Comparison of ENCODE assay signal across 27 mouse cellular contexts in genomic region chr15:90432154-90432553, GRCm38 (mm10).
DNase-seq lines count a peak whose midpoint lies in the region; ATAC-seq and TF ChIP-seq lines count a peak whose summit lies in the region.
"Had no signal": no experiment of that assay in that cellular context is flagged by ENCODE, and none has a peak within 500 bp of the region (broad histone marks: within the 10 kb centered on the region; RNA-seq: fewer than 3 reads in every experiment).

No protein-coding gene starts in this region.

- POLR2A ChIA-PET in Patski (lab: Charles Lee): no interaction called here

- no peak overlapping the region for H3K27ac ChIP-seq in embryonic facial prominence, embryonic 14.5 days (replicated peaks; ENCODE audit: low read depth, low read length)
- no peak overlapping the region for H3K27ac ChIP-seq in embryonic facial prominence, embryonic 10.5 days (replicated peaks)
- H3K27ac ChIP-seq in heart, embryonic 12.5 days (ENCODE audit: poor library complexity, severe bottlenecking): no peak overlapping the region
- H3K27ac ChIP-seq: embryonic facial prominence, embryonic 13.5 days; forebrain, embryonic 12.5 days; forebrain, embryonic 15.5 days; heart, embryonic 15.5 days; hindbrain, embryonic 14.5 days; hindbrain, postnatal 0 days had no signal

- no peak overlapping the region for H3K9ac ChIP-seq in embryonic facial prominence, embryonic 14.5 days (ENCODE audit: low read depth, low read length)
- no peak overlapping the region for H3K9ac ChIP-seq in heart, embryonic 12.5 days
- H3K9ac ChIP-seq: embryonic facial prominence, embryonic 13.5 days; forebrain, embryonic 12.5 days; forebrain, embryonic 15.5 days; heart, embryonic 15.5 days; hindbrain, embryonic 14.5 days had no signal

- no peak for TF ChIP-seq CTCF in C2C12 (IDR thresholded peaks at IDR 0.05; ENCODE audit: control insufficient read depth, insufficient read depth, insufficient read length)
- no peak for TF ChIP-seq CTCF in Patski (IDR thresholded peaks at IDR 0.05)

- no peak overlapping the region for H3K4me3 ChIP-seq in embryonic facial prominence, embryonic 14.5 days (ENCODE audit: low read depth, low read length)
- no peak overlapping the region for H3K4me3 ChIP-seq in embryonic facial prominence, embryonic 10.5 days
- no peak overlapping the region for H3K4me3 ChIP-seq in C2C12 (ENCODE audit: insufficient read depth, poor library complexity, severe bottlenecking)
- no peak overlapping the region for H3K4me3 ChIP-seq in heart, embryonic 12.5 days
- H3K4me3 ChIP-seq: embryonic facial prominence, embryonic 13.5 days; forebrain, embryonic 12.5 days; forebrain, embryonic 15.5 days; heart, embryonic 15.5 days had no signal

- DNase-seq in embryonic facial prominence, embryonic 14.5 days (ENCODE audit: low spot score): peak; percentile 13
- no peak for DNase-seq in embryonic facial prominence, embryonic 10.5 days (ENCODE audit: low spot score)
- DNase-seq in Patski (ENCODE audit: low read depth, low spot score): peak; percentile 90
- DNase-seq in fibroblast of lung, adult 2 months (ENCODE audit: low read depth): peak; percentile 20
- no peak for DNase-seq in ovary, postnatal 14 days (ENCODE audit: low spot score)
- no peak for DNase-seq in cerebellum, postnatal 14 days
- DNase-seq: adrenal gland, adult 8-10 months; adrenal gland, postnatal 25 days; cerebellum, adult 18-20 months; cerebellum, adult 9-10 months; cerebellum, postnatal 25 days; gastrocnemius, postnatal 36 days; heart, postnatal 10 days; heart, postnatal 36 days; kidney, adult 18-20 months had no signal

- no peaks in the 10 kb centered on the region for H3K79me3 ChIP-seq in C2C12 (ENCODE audit: low read depth)

- CTCF ChIA-PET in Patski (lab: Charles Lee): interaction anchor here (1.1 kb wide), 1 partner anchor 183 kb away, joined by 3 read pairs; no protein-coding TSS in a partner anchor

- H3K79me2 ChIP-seq in C2C12 (ENCODE audit: control insufficient read depth, insufficient read depth): no peaks in the 10 kb centered on the region

- 58% methylated on average over 2 of the region's 2 CpGs for WGBS in embryonic facial prominence, embryonic 14.5 days
- WGBS in embryonic facial prominence, embryonic 10.5 days: 80% methylated on average over 2 of the region's 2 CpGs
- WGBS in heart, embryonic 12.5 days: 51% methylated on average over 2 of the region's 2 CpGs

- ATAC-seq in embryonic facial prominence, embryonic 14.5 days (ENCODE audit: low read depth): no peak
- ATAC-seq in Patski: peak; percentile 98
- no peak for ATAC-seq in heart, embryonic 12.5 days (ENCODE audit: insufficient number of reproducible peaks, low FRiP score)
- ATAC-seq: activated CD4-positive, CD25-positive, alpha-beta regulatory T cell, adult 4 months; forebrain, embryonic 15.5 days; hindbrain, postnatal 0 days; inflammation-experienced regulatory T-cells, adult 6 months; intestine, embryonic 16.5 days had no signal

- H3K36me3 ChIP-seq in embryonic facial prominence, embryonic 14.5 days (ENCODE audit: control insufficient read depth, insufficient read depth, low read length): no peaks in the 10 kb centered on the region
- H3K36me3 ChIP-seq in embryonic facial prominence, embryonic 10.5 days (replicated peaks): no peaks in the 10 kb centered on the region
- H3K36me3 ChIP-seq in C2C12 (ENCODE audit: control insufficient read depth, insufficient read depth): no peaks in the 10 kb centered on the region
- H3K36me3 ChIP-seq in heart, embryonic 12.5 days: no peaks in the 10 kb centered on the region
- H3K36me3 ChIP-seq: embryonic facial prominence, embryonic 13.5 days; forebrain, embryonic 12.5 days; forebrain, embryonic 15.5 days; heart, embryonic 15.5 days had no signal

- in situ Hi-C loops in Patski (cut with MboI; ENCODE audit: low pct_unique_long_range_greater_than_20kb): loop anchor here (10.0 kb wide), 1 partner anchor 177 kb away; no protein-coding TSS in a partner anchor

- H3K27me3 ChIP-seq in embryonic facial prominence, embryonic 14.5 days (replicated peaks; ENCODE audit: control insufficient read depth, insufficient read depth, low read length): no peaks in the 10 kb centered on the region
- no peaks in the 10 kb centered on the region for H3K27me3 ChIP-seq in embryonic facial prominence, embryonic 10.5 days (replicated peaks; ENCODE audit: low read depth, poor library complexity, severe bottlenecking)
- H3K27me3 ChIP-seq in C2C12 (ENCODE audit: control insufficient read depth, insufficient read depth, insufficient read length) (no peaks in the 10 kb centered on the region), Patski (no peaks in the 10 kb centered on the region)
- no peaks in the 10 kb centered on the region for H3K27me3 ChIP-seq in heart, embryonic 12.5 days (replicated peaks)
- H3K27me3 ChIP-seq: embryonic facial prominence, embryonic 13.5 days; forebrain, embryonic 12.5 days; forebrain, embryonic 15.5 days; heart, embryonic 15.5 days had no signal

- no peak overlapping the region for H3K4me2 ChIP-seq in embryonic facial prominence, embryonic 14.5 days (ENCODE audit: low read depth, low read length)
- H3K4me2 ChIP-seq in heart, embryonic 12.5 days: no peak overlapping the region
- H3K4me2 ChIP-seq: embryonic facial prominence, embryonic 13.5 days; forebrain, embryonic 12.5 days; forebrain, embryonic 15.5 days; heart, embryonic 11.5 days; heart, embryonic 15.5 days; hindbrain, embryonic 14.5 days had no signal

- no peaks in the 10 kb centered on the region for H3K9me3 ChIP-seq in embryonic facial prominence, embryonic 14.5 days (ENCODE audit: control insufficient read depth, low read length)
- no peaks in the 10 kb centered on the region for H3K9me3 ChIP-seq in embryonic facial prominence, embryonic 10.5 days
- no peaks in the 10 kb centered on the region for H3K9me3 ChIP-seq in heart, embryonic 12.5 days (replicated peaks)
- H3K9me3 ChIP-seq: embryonic facial prominence, embryonic 13.5 days; forebrain, embryonic 12.5 days; forebrain, embryonic 15.5 days; heart, embryonic 15.5 days had no signal

- H3ac ChIP-seq in C2C12 (ENCODE audit: control insufficient read depth, insufficient read length, low read depth): no peak overlapping the region

- no peaks in the 10 kb centered on the region for H3K4me1 ChIP-seq in embryonic facial prominence, embryonic 14.5 days (ENCODE audit: control insufficient read depth, insufficient read depth, low read length)
- no peaks in the 10 kb centered on the region for H3K4me1 ChIP-seq in embryonic facial prominence, embryonic 10.5 days
- no peaks in the 10 kb centered on the region for H3K4me1 ChIP-seq in heart, embryonic 12.5 days (replicated peaks)
- H3K4me1 ChIP-seq: embryonic facial prominence, embryonic 13.5 days; forebrain, embryonic 12.5 days; forebrain, embryonic 15.5 days; heart, embryonic 15.5 days had no signal

TF ChIP-seq in C2C12, 6 proteins besides CTCF, POLR2A, EP300 and RAD21:
- TF ChIP-seq MYOG (IDR thresholded peaks at IDR 0.05; ENCODE audit: control insufficient read depth, extremely low read depth, insufficient read length): no peak
- peak; percentile 72 for TF ChIP-seq CEBPB (IDR thresholded peaks at IDR 0.05; ENCODE audit: low read depth)
- TF ChIP-seq MYOD1 (IDR thresholded peaks at IDR 0.05; ENCODE audit: control insufficient read depth, insufficient read length, low read depth): peak; percentile 63
- TF ChIP-seq MAX (IDR thresholded peaks at IDR 0.05): peak; percentile 66
- peak; percentile 92 for TF ChIP-seq FOSL1 (IDR thresholded peaks at IDR 0.05; ENCODE audit: insufficient read depth, low read length, poor library complexity, severe bottlenecking)
TF ChIP-seq in C2C12: peak in this region for 4.

Comparison
In these comparisons a context has a peak if more than half of its experiments do, and no peak if none do; other contexts are left out.
1. DNase-seq: peak in embryonic facial prominence, embryonic 14.5 days (single experiment), Patski (single experiment) and fibroblast of lung, adult 2 months (single experiment); none in embryonic facial prominence, embryonic 10.5 days (single experiment), ovary, postnatal 14 days (single experiment) and cerebellum, postnatal 14 days (0 of 2).